Mouse (Mus musculus): Measurements from ENCODE around the gene Pcna. TPM values are rescaled to one million over a fixed set of nuclear protein-coding genes. Genes with fewer than 3 reads are reported as not detected.

Gene Pcna
- polyA plus RNA-seq, 1 experiment from 2014 or later = 102 TPM

DNA sequence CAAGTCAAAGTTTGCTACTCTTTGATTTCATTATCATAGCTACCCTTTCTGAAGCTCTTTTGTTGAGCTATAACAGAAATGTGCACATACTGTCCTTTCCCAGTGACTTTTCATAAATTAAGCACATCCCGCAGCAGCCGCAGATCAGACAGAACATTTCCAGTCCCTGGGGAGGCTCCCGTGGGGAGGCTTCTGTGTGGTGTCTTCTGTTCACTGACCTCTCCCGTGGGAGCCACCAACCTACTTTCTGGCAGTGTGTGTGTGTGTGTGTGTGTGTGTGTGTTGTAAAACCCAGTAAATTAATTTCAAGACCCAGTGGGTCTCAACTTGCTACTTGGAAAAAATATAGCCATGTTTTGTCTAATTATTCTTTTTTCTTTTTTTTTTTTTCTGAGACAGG, 26.9 kb upstream of the Pcna start:
- H3K9me3 ChIP-seq (ENCODE audit: control insufficient read depth, low read length) = no peaks in the 10 kb centered on the region
- WGBS = 55% methylated on average over 4 of the region's 4 CpGs

DNA sequence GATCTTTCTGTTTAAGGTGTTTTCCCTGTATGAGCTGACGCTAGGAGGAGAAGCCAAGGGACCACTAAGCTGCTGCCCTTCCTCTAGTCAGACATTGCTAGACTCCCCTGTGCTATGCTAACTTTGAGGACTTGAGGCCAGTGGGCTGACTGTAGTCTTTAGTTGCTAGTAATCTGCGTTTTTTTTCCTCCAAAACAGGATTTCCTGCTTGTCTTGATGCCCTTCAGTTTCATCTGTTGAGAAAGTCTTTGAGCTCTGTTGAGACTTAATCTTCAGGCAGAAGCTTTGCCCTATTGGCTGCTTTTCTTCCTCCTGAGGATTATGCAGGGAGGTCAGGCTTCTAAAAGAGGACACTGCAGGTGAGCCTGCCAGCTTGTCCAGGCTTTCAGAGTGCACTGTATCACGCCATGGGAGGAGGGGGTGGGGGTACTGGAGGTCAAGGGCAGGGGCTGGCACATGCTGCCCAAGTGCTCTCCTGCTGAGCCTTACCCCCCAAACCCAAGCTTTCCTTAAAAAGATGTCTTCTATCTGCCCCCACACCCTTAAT, 26.3 kb upstream of the Pcna start:
- H3K9me3 ChIP-seq (ENCODE audit: control insufficient read depth, low read length) = no peaks in the 10 kb centered on the region
- no peak overlapping the region for H3K4me2 ChIP-seq (ENCODE audit: low read depth, low read length)
- H3K9ac ChIP-seq (replicated peaks; ENCODE audit: low read depth, low read length) = no peak overlapping the region
- H3K36me3 ChIP-seq (ENCODE audit: control insufficient read depth, insufficient read depth, low read length) = no peaks in the 10 kb centered on the region
- WGBS = 87% methylated on average over 3 of the region's 3 CpGs
- no peak overlapping the region for H3K27ac ChIP-seq (ENCODE audit: low read depth, low read length)
- H3K4me1 ChIP-seq (ENCODE audit: control insufficient read depth, insufficient read depth, low read length) = peaks cover 9% of the 10 kb centered on the region; the same call in 1 of the 2 replicates
- H3K4me3 ChIP-seq (ENCODE audit: low read depth, low read length) = no peak overlapping the region
- no peaks in the 10 kb centered on the region for H3K27me3 ChIP-seq (ENCODE audit: control insufficient read depth, insufficient read depth, low read length)
- ATAC-seq (ENCODE audit: low read depth) = no peak

More for the DNA sequence above, 26.9 kb upstream of the Pcna start:
- H3K27ac ChIP-seq (ENCODE audit: low read depth, low read length) = no peak overlapping the region
- H3K4me1 ChIP-seq (ENCODE audit: control insufficient read depth, insufficient read depth, low read length) = peaks cover 9% of the 10 kb centered on the region; the same call in 1 of the 2 replicates
- H3K4me3 ChIP-seq (ENCODE audit: low read depth, low read length) = no peak overlapping the region
- H3K4me2 ChIP-seq (ENCODE audit: low read depth, low read length) = no peak overlapping the region
- H3K36me3 ChIP-seq (ENCODE audit: control insufficient read depth, insufficient read depth, low read length) = no peaks in the 10 kb centered on the region
- H3K27me3 ChIP-seq (ENCODE audit: control insufficient read depth, insufficient read depth, low read length) = no peaks in the 10 kb centered on the region
- no peak overlapping the region for H3K9ac ChIP-seq (replicated peaks; ENCODE audit: low read depth, low read length)
- no peak for ATAC-seq (ENCODE audit: low read depth)

- Histone ChIP-seq H3K27me3 (ENCODE audit: control insufficient read depth, insufficient read depth, low read length) (no peaks in the 10 kb centered on the region), H3K4me1 (ENCODE audit: control insufficient read depth, insufficient read depth, low read length) (peaks cover 9% of the 10 kb centered on the region; the same call in 1 of the 2 replicates), H3K4me2 (ENCODE audit: low read depth, low read length) (no peak overlapping the region), H3K9me3 (ENCODE audit: control insufficient read depth, low read length) (no peaks in the 10 kb centered on the region), H3K9ac (replicated peaks; ENCODE audit: low read depth, low read length) (no peak overlapping the region), H3K4me3 (ENCODE audit: low read depth, low read length) (no peak overlapping the region), H3K27ac (ENCODE audit: low read depth, low read length) (no peak overlapping the region), H3K36me3 (ENCODE audit: control insufficient read depth, insufficient read depth, low read length) (no peaks in the 10 kb centered on the region)
- 84% methylated on average over 8 of the region's 8 CpGs for WGBS
- ATAC-seq (ENCODE audit: low read depth) = no peak
These were observed 25.2 kb upstream of the Pcna start for GRCm38 (mm10) chr2:132278273-132278853.

GRCm38 (mm10) chr2:132276249-132276648, 23.1 kb upstream of the Pcna start:
- Histone ChIP-seq H3K4me1 (ENCODE audit: control insufficient read depth, insufficient read depth, low read length) (no peaks in the 10 kb centered on the region), H3K27me3 (ENCODE audit: control insufficient read depth, insufficient read depth, low read length) (no peaks in the 10 kb centered on the region), H3K9me3 (ENCODE audit: control insufficient read depth, low read length) (no peaks in the 10 kb centered on the region), H3K36me3 (ENCODE audit: control insufficient read depth, insufficient read depth, low read length) (no peaks in the 10 kb centered on the region), H3K4me3 (ENCODE audit: low read depth, low read length) (no peak overlapping the region), H3K9ac (replicated peaks; ENCODE audit: low read depth, low read length) (no peak overlapping the region), H3K4me2 (ENCODE audit: low read depth, low read length) (no peak overlapping the region), H3K27ac (ENCODE audit: low read depth, low read length) (no peak overlapping the region)
- no peak for ATAC-seq (ENCODE audit: low read depth)
- 85% methylated on average over 4 of the region's 4 CpGs for WGBS

DNA sequence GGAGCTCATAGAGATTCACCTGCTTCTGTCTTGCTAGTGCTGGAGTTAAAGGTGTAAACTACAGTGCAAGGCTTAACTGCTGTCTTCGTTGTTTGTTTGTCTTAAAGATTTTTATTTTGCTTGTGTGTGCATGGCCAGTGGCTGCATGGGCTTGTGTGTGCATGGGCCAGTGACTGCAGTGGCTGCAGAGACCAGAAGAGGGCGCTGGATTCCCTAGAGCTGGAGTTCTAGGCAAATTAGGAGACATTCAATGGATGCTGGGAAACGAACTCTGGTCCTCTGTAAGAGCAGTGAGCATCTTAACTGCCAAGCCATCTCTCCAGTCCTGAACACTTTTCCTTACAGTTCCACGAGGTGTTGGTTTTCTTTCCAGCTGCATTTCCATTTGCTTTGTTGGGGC, 22.4 kb upstream of the Pcna start:
- Histone ChIP-seq H3K9me3 (ENCODE audit: control insufficient read depth, low read length) (no peaks in the 10 kb centered on the region), H3K4me2 (ENCODE audit: low read depth, low read length) (no peak overlapping the region), H3K27ac (ENCODE audit: low read depth, low read length) (no peak overlapping the region), H3K9ac (replicated peaks; ENCODE audit: low read depth, low read length) (no peak overlapping the region), H3K27me3 (ENCODE audit: control insufficient read depth, insufficient read depth, low read length) (no peaks in the 10 kb centered on the region), H3K4me1 (ENCODE audit: control insufficient read depth, insufficient read depth, low read length) (no peaks in the 10 kb centered on the region), H3K4me3 (ENCODE audit: low read depth, low read length) (no peak overlapping the region), H3K36me3 (ENCODE audit: control insufficient read depth, insufficient read depth, low read length) (no peaks in the 10 kb centered on the region)
- no peak for ATAC-seq (ENCODE audit: low read depth)
- WGBS = 71% methylated on average over 4 of the region's 4 CpGs

DNA sequence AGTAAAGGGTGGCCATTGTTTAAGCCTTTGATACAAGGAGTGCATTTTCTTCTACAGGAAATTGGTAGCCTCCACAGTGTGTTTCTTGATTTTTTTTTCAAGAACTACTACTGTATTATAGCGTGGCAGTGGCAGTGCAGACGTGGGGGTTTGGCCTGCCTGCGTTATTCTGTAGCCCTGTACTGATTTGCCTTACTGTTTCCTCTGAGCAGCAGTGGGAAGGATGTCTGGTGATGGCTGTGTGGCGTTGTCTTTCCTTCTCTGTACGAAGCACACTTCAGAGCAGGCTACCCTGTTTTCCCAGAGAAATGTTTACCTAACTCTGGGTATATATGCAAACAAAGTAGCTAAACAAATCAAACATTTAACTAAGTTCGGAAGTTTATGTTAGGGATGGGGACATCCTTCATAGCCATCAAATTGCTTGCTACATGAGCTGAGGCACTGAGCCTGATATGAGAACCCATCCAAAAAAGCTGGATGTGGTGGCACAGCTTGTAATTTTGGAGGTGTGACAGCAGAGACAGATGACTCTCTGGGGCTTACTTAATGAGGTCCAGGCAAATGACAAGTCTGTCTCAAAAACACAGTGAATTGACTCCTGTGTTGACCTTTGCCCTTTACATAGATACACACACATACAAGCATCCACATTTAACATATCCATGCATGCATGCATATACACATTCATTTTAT, 19.7 kb upstream of the Pcna start:
- peak overlapping the region; percentile 44; the same call in 1 of the 2 replicates for H3K27ac ChIP-seq (ENCODE audit: low read depth, low read length)
- no peaks in the 10 kb centered on the region for H3K9me3 ChIP-seq (ENCODE audit: control insufficient read depth, low read length)
- H3K4me3 ChIP-seq (ENCODE audit: low read depth, low read length) = no peak overlapping the region
- no peak for ATAC-seq (ENCODE audit: low read depth)
- H3K27me3 ChIP-seq (ENCODE audit: control insufficient read depth, insufficient read depth, low read length) = no peaks in the 10 kb centered on the region
- no peak overlapping the region for H3K4me2 ChIP-seq (ENCODE audit: low read depth, low read length)
- no peaks in the 10 kb centered on the region for H3K4me1 ChIP-seq (ENCODE audit: control insufficient read depth, insufficient read depth, low read length)
- H3K9ac ChIP-seq (replicated peaks; ENCODE audit: low read depth, low read length) = no peak overlapping the region
- WGBS = 64% methylated on average over 6 of the region's 6 CpGs
- no peaks in the 10 kb centered on the region for H3K36me3 ChIP-seq (ENCODE audit: control insufficient read depth, insufficient read depth, low read length)

- Histone ChIP-seq H3K4me2 (ENCODE audit: low read depth, low read length) (no peak overlapping the region), H3K36me3 (ENCODE audit: control insufficient read depth, insufficient read depth, low read length) (no peaks in the 10 kb centered on the region), H3K4me1 (ENCODE audit: control insufficient read depth, insufficient read depth, low read length) (no peaks in the 10 kb centered on the region), H3K27me3 (ENCODE audit: control insufficient read depth, insufficient read depth, low read length) (no peaks in the 10 kb centered on the region), H3K9ac (replicated peaks; ENCODE audit: low read depth, low read length) (no peak overlapping the region), H3K4me3 (ENCODE audit: low read depth, low read length) (no peak overlapping the region), H3K9me3 (ENCODE audit: control insufficient read depth, low read length) (no peaks in the 10 kb centered on the region), H3K27ac (ENCODE audit: low read depth, low read length) (no peak overlapping the region)
- ATAC-seq (ENCODE audit: low read depth) = no peak
- WGBS = 89% methylated on average over 2 of the region's 2 CpGs
These were observed 17.3 kb upstream of the Pcna start for GRCm38 (mm10) chr2:132270331-132270951.

DNA sequence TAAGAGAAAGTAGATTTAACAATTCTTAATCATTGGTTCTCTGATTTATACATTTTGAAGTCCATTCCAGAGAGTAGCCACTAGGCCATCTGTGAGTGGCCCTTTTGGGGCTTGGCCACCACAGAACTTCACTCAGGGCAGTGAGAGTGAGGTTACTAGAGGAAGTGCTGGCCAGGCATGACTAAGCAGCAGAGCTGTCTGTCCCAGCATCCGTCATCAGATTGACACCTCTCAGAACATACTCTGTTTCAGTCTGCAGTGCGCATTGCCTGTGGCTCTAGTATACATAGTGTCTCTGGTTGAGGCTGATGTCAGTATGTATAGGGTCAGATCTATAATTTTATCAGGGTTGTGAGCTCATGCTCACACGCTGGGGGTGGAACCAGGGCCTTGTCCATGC, 16.1 kb upstream of the Pcna start:
- WGBS = 97% methylated on average over 3 of the region's 3 CpGs
- H3K27me3 ChIP-seq (ENCODE audit: control insufficient read depth, insufficient read depth, low read length) = no peaks in the 10 kb centered on the region
- no peaks in the 10 kb centered on the region for H3K36me3 ChIP-seq (ENCODE audit: control insufficient read depth, insufficient read depth, low read length)
- no peak overlapping the region for H3K27ac ChIP-seq (ENCODE audit: low read depth, low read length)
- no peak overlapping the region for H3K9ac ChIP-seq (replicated peaks; ENCODE audit: low read depth, low read length)
- ATAC-seq (ENCODE audit: low read depth) = no peak
- H3K4me1 ChIP-seq (ENCODE audit: control insufficient read depth, insufficient read depth, low read length) = peaks cover 4% of the 10 kb centered on the region
- no peaks in the 10 kb centered on the region for H3K9me3 ChIP-seq (ENCODE audit: control insufficient read depth, low read length)
- H3K4me3 ChIP-seq (ENCODE audit: low read depth, low read length) = no peak overlapping the region
- H3K4me2 ChIP-seq (ENCODE audit: low read depth, low read length) = no peak overlapping the region

- H3K4me2 ChIP-seq (ENCODE audit: low read depth, low read length) = no peak overlapping the region
- H3K9me3 ChIP-seq (ENCODE audit: control insufficient read depth, low read length) = no peaks in the 10 kb centered on the region
- H3K27me3 ChIP-seq (ENCODE audit: control insufficient read depth, insufficient read depth, low read length) = no peaks in the 10 kb centered on the region
- 88% methylated on average over 3 of the region's 3 CpGs for WGBS
- no peak overlapping the region for H3K9ac ChIP-seq (replicated peaks; ENCODE audit: low read depth, low read length)
- H3K4me1 ChIP-seq (ENCODE audit: control insufficient read depth, insufficient read depth, low read length) = peaks cover 6% of the 10 kb centered on the region
- H3K36me3 ChIP-seq (ENCODE audit: control insufficient read depth, insufficient read depth, low read length) = no peaks in the 10 kb centered on the region
- H3K4me3 ChIP-seq (ENCODE audit: low read depth, low read length) = no peak overlapping the region
- no peak overlapping the region for H3K27ac ChIP-seq (ENCODE audit: low read depth, low read length)
- no peak for ATAC-seq (ENCODE audit: low read depth)
These were observed 13.0 kb upstream of the Pcna start for GRCm38 (mm10) chr2:132266086-132266485.

Data from neural tube, embryonic 14.5 days (tissue).